Mouse (Mus musculus): ENCODE data around the gene Eif4g3. TPM values are rescaled to one million over a fixed set of nuclear protein-coding genes. Genes with fewer than 3 reads are reported as not detected.

The Eif4g3 gene
- total RNA-seq (2014; rRNA removed) (51.1 and 55.9 TPM in 2 replicates), polyA plus RNA-seq (2015; fragmentation: Nextera tagmentation; extraction: Ambion mirVana) (32.3 and 36.5 TPM in 2 replicates)

GRCm38 (mm10) chr4:137992890-137993289 is at the start of gene Eif4g3:
Gene Eif4g3 (plus strand): TSS chr4:137993022.
- Histone ChIP-seq H3K36me3 (ENCODE audit: insufficient read depth, low read length) (no peaks in the 10 kb centered on the region), H3K4me2 (ENCODE audit: low read depth, low read length) (peak within 1 kb of the TSS; percentile 77), H3K9ac (replicated peaks; ENCODE audit: low read length) (peak within 1 kb of the TSS; percentile 99), H3K4me1 (ENCODE audit: insufficient read depth, low read length) (peaks cover 19% of the 10 kb centered on the region), H3K27ac (peak within 1 kb of the TSS; percentile 96), H3K4me3 (ENCODE audit: low read length) (peak within 1 kb of the TSS; percentile 94), H3K9me3 (ENCODE audit: low read length) (no peaks in the 10 kb centered on the region), H3K27me3 (ENCODE audit: insufficient read depth, low read length) (no peaks in the 10 kb centered on the region)
- DNase-seq (ENCODE audit: low spot score) (no peak), ATAC-seq (peak; percentile 65; the same call in 1 of the 2 replicates)
- 2% methylated on average over 39 of the region's 39 CpGs for WGBS
- TF ChIP-seq CTCF (IDR thresholded peaks at IDR 0.05; ENCODE audit: low read depth): no peak

GRCm38 (mm10) chr4:137943540-137943939 is 49.3 kb upstream of the Eif4g3 start:
- H3K27ac ChIP-seq: no peak overlapping the region
- peaks cover 10% of the 10 kb centered on the region for H3K36me3 ChIP-seq (ENCODE audit: insufficient read depth, low read length)
- DNase-seq (ENCODE audit: low spot score) (no peak), ATAC-seq (no peak)
- no peaks in the 10 kb centered on the region for H3K9me3 ChIP-seq (ENCODE audit: low read length)
- peaks cover 18% of the 10 kb centered on the region for H3K4me1 ChIP-seq (ENCODE audit: insufficient read depth, low read length)
- no peak overlapping the region for H3K4me2 ChIP-seq (ENCODE audit: low read depth, low read length)
- no peaks in the 10 kb centered on the region for H3K27me3 ChIP-seq (ENCODE audit: insufficient read depth, low read length)
- H3K9ac ChIP-seq (replicated peaks; ENCODE audit: low read length): no peak overlapping the region
- no peak overlapping the region for H3K4me3 ChIP-seq (ENCODE audit: low read length)
- 87% methylated on average over 10 of the region's 10 CpGs for WGBS
- TF ChIP-seq CTCF (IDR thresholded peaks at IDR 0.05; ENCODE audit: low read depth): no peak

GRCm38 (mm10) chr4:137945376-137945775 is 47.4 kb upstream of the Eif4g3 start:
- no peak overlapping the region for H3K27ac ChIP-seq
- no peak for ATAC-seq
- peaks cover 11% of the 10 kb centered on the region for H3K36me3 ChIP-seq (ENCODE audit: insufficient read depth, low read length)
- no peak overlapping the region for H3K4me3 ChIP-seq (ENCODE audit: low read length)
- H3K27me3 ChIP-seq (ENCODE audit: insufficient read depth, low read length): no peaks in the 10 kb centered on the region
- H3K9ac ChIP-seq (replicated peaks; ENCODE audit: low read length): no peak overlapping the region
- H3K4me2 ChIP-seq (ENCODE audit: low read depth, low read length): no peak overlapping the region
- peak; percentile 67 for TF ChIP-seq CTCF (IDR thresholded peaks at IDR 0.05; ENCODE audit: low read depth)
- H3K9me3 ChIP-seq (ENCODE audit: low read length): no peaks in the 10 kb centered on the region
- WGBS: 73% methylated on average over 4 of the region's 4 CpGs
- DNase-seq (ENCODE audit: low spot score): no peak
- peaks cover 11% of the 10 kb centered on the region for H3K4me1 ChIP-seq (ENCODE audit: insufficient read depth, low read length)

DNA sequence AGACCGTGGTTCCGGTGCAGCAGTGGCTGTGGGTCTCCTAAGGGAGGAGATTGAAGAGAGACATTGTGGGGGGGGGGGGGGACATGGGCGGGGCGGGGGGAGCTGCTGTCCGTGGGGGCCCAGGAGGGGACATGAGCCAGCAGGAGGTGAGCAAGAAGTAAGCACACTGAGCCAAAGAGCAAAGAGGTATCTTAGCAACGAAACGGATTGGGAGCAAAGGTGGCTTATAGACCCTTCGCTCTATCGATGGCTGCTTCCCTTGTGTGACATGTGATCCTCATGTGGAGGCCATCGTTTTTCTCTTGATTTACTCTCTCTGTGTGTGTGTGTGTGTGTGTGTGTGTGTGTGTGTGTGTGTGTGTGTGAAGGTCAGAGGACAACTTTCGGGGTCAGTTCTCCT is 46.4 kb upstream of the Eif4g3 start:
- Histone ChIP-seq H3K4me2 (ENCODE audit: low read depth, low read length) (no peak overlapping the region), H3K27ac (no peak overlapping the region), H3K9me3 (ENCODE audit: low read length) (no peaks in the 10 kb centered on the region), H3K4me3 (ENCODE audit: low read length) (no peak overlapping the region), H3K36me3 (ENCODE audit: insufficient read depth, low read length) (peaks cover 13% of the 10 kb centered on the region), H3K9ac (replicated peaks; ENCODE audit: low read length) (no peak overlapping the region), H3K27me3 (ENCODE audit: insufficient read depth, low read length) (no peaks in the 10 kb centered on the region), H3K4me1 (ENCODE audit: insufficient read depth, low read length) (peaks cover 10% of the 10 kb centered on the region)
- ATAC-seq (no peak), DNase-seq (ENCODE audit: low spot score) (no peak)
- TF ChIP-seq CTCF (IDR thresholded peaks at IDR 0.05; ENCODE audit: low read depth): no peak
- 70% methylated on average over 9 of the region's 11 CpGs for WGBS

GRCm38 (mm10) chr4:137952840-137953239 is 40.0 kb upstream of the Eif4g3 start:
- peak; percentile 92 for TF ChIP-seq CTCF (IDR thresholded peaks at IDR 0.05; ENCODE audit: low read depth)
- no peak for ATAC-seq
- H3K36me3 ChIP-seq (ENCODE audit: insufficient read depth, low read length): peaks cover 18% of the 10 kb centered on the region

DNA sequence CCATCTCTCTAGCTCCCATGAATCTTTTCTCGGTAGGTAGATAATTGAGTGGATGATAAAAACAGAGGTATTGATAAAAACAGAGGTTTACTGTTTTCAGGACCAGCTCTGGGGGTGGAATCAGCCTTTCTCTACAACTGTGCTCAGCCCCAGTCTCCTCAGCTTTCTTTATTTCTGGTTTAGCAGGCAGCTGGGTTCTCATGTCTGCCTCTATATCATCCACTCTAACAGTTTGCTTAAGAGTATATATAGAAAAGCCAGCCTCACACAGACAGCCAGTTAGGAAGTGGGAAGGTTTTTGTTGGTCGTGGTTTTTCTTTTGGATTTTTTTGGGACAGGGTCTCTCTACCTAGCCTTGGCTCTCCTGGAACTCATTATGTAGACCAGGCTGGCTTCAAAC is 38.6 kb upstream of the Eif4g3 start:
- ATAC-seq: no peak
- TF ChIP-seq CTCF (IDR thresholded peaks at IDR 0.05; ENCODE audit: low read depth): no peak
- 92% methylated on average over 2 of the region's 2 CpGs for WGBS
- no peak overlapping the region for H3K4me3 ChIP-seq (ENCODE audit: low read length)
- no peak for DNase-seq (ENCODE audit: low spot score)
- H3K27ac ChIP-seq: no peak overlapping the region
- no peak overlapping the region for H3K9ac ChIP-seq (replicated peaks; ENCODE audit: low read length)
- peaks cover 15% of the 10 kb centered on the region; the same call in 1 of the 2 replicates for H3K36me3 ChIP-seq (ENCODE audit: insufficient read depth, low read length)
- H3K27me3 ChIP-seq (ENCODE audit: insufficient read depth, low read length): no peaks in the 10 kb centered on the region
- no peak overlapping the region for H3K4me2 ChIP-seq (ENCODE audit: low read depth, low read length)
- no peaks in the 10 kb centered on the region for H3K9me3 ChIP-seq (ENCODE audit: low read length)
- no peaks in the 10 kb centered on the region for H3K4me1 ChIP-seq (ENCODE audit: insufficient read depth, low read length)

More at GRCm38 (mm10) chr4:137952840-137953239, 40.0 kb upstream of the Eif4g3 start:
- no peak overlapping the region for H3K27ac ChIP-seq
- H3K9ac ChIP-seq (replicated peaks; ENCODE audit: low read length): no peak overlapping the region
- DNase-seq (ENCODE audit: low spot score): peak; percentile 89
- H3K9me3 ChIP-seq (ENCODE audit: low read length): no peaks in the 10 kb centered on the region
- no peak overlapping the region for H3K4me2 ChIP-seq (ENCODE audit: low read depth, low read length)
- H3K27me3 ChIP-seq (ENCODE audit: insufficient read depth, low read length): no peaks in the 10 kb centered on the region
- H3K4me3 ChIP-seq (ENCODE audit: low read length): no peak overlapping the region
- 22% methylated on average over 4 of the region's 4 CpGs for WGBS
- H3K4me1 ChIP-seq (ENCODE audit: insufficient read depth, low read length): no peaks in the 10 kb centered on the region

DNA sequence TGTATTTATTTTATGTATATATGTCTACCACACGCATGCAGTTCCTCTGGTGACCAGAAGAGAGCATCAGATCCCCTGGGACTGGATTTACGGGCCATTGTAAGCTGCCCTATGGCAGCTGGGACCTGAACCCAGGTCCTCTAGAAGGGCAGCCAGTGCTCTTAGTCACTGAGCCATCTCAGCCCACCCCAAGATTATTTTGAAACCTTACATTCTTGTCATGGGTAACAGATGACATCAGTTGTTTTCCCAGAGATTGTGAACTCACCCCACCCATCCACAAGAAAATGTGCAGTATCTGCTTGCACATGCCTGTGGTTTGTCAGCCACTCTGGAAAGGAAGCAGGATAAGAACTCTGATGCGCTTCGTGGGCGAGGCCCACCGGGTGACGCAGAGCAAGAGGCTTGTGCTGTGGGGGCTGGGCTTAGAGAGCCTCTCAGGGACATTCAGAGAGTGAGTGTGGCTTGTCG is 37.9 kb upstream of the Eif4g3 start:
- WGBS: 82% methylated on average over 8 of the region's 8 CpGs
- 0 out of 2 replicates have a peak, but pooled peaks cover 2% of the 10 kb centered on the region for H3K9me3 ChIP-seq (ENCODE audit: low read length)
- peak; percentile 54 for TF ChIP-seq CTCF (IDR thresholded peaks at IDR 0.05; ENCODE audit: low read depth)
- H3K36me3 ChIP-seq (ENCODE audit: insufficient read depth, low read length): peaks cover 22% of the 10 kb centered on the region; the same call in 1 of the 2 replicates
- H3K4me2 ChIP-seq (ENCODE audit: low read depth, low read length): no peak overlapping the region
- DNase-seq (ENCODE audit: low spot score) (no peak), ATAC-seq (no peak)
- H3K27ac ChIP-seq: no peak overlapping the region
- no peaks in the 10 kb centered on the region for H3K4me1 ChIP-seq (ENCODE audit: insufficient read depth, low read length)
- no peak overlapping the region for H3K9ac ChIP-seq (replicated peaks; ENCODE audit: low read length)
- H3K27me3 ChIP-seq (ENCODE audit: insufficient read depth, low read length): no peaks in the 10 kb centered on the region
- no peak overlapping the region for H3K4me3 ChIP-seq (ENCODE audit: low read length)

Measured in hindbrain, postnatal 0 days (tissue).